Mouse (Mus musculus) heart, postnatal 0 days (tissue): ENCODE data around the gene Slc8b1. TPM values are rescaled to one million over a fixed set of nuclear protein-coding genes. Genes with fewer than 3 reads are reported as not detected.

Experiments used
- ATAC-seq: fragments of 200-750 bp; cut with Nextera tagmentation; 2 replicates; pipeline ENCODE4 v1.8.0; 2017; ENCODE audit warnings: low read depth, moderate number of reproducible peaks, moderate library complexity; ENCODE audit not compliant: insufficient read depth
- DNase-seq: peaks from one replicate; pipeline ENCODE4 v3.0.0-alpha.2; 2016; ENCODE audit warnings: low spot score
- H3K27ac ChIP-seq: fragments of 300-500 bp; sonication (generic); 2 replicates; pipeline ENCODE4 v1.5.1; 2014; ENCODE audit warnings: low read depth, mild to moderate bottlenecking
- H3K27me3 ChIP-seq: fragments of 300-500 bp; sonication (generic); 2 replicates; pipeline ENCODE4 v1.6.1; 2014; ENCODE audit warnings: low read length, mixed read lengths; ENCODE audit not compliant: control insufficient read depth, insufficient read depth
- H3K36me3 ChIP-seq: fragments of 300-500 bp; sonication (generic); replicated peaks from 2 replicates; pipeline ENCODE4 v1.6.1; 2014; ENCODE audit warnings: low read length, mixed read lengths; ENCODE audit not compliant: control insufficient read depth, insufficient read depth
- H3K4me1 ChIP-seq: fragments of 300-500 bp; sonication (generic); 2 replicates; pipeline ENCODE4 v1.6.1; 2014; ENCODE audit warnings: antibody characterized with exemption; ENCODE audit not compliant: control insufficient read depth, insufficient read depth
- H3K4me2 ChIP-seq: fragments of 300-500 bp; sonication (generic); 2 replicates; pipeline ENCODE4 v1.6.1; 2014; ENCODE audit warnings: low read depth, mild to moderate bottlenecking, low read length, moderate library complexity
- H3K4me3 ChIP-seq: fragments of 300-500 bp; sonication (generic); 2 replicates; pipeline ENCODE4 v1.5.1; 2014; ENCODE audit warnings: low read depth, low read length
- H3K9ac ChIP-seq: fragments of 300-500 bp; sonication (generic); replicated peaks from 2 replicates; pipeline ENCODE4 v1.6.1; 2014; ENCODE audit warnings: low read depth, low read length, mixed read lengths
- H3K9me3 ChIP-seq: fragments of 300-500 bp; sonication (generic); replicated peaks from 2 replicates; pipeline ENCODE4 v1.6.1; 2016; ENCODE audit warnings: low read length; ENCODE audit not compliant: control insufficient read depth
- CTCF ChIP-seq: IDR thresholded peaks from 2 replicates; pipeline ENCODE4 v1.5.1; 2016; ENCODE audit warnings: antibody characterized with exemption, control low read depth, low read depth
- EP300 ChIP-seq: IDR thresholded peaks from 2 replicates; pipeline ENCODE4 v1.6.1; 2016; ENCODE audit warnings: antibody characterized with exemption, low read depth
- WGBS: fragments of 180-500 bp; shearing (Covaris S2); extraction: QIAGEN DNeasy Blood & Tissue Kit; methylation state at CpG from one replicate; pipeline ENCODE4 v1.1.7; 2014; 5-methylcytosine and 5-hydroxymethylcytosine counted together
- polyA plus RNA-seq: library from polyadenylated mRNA; unstranded; fragments of >200 nt; fragmentation: Nextera tagmentation; extraction: Ambion mirVana; gene quantifications from 2 replicates; pipeline ENCODE4 v1.2.1, GENCODE M21; 2015
- total RNA-seq: library from RNA; depleted of rRNA; stranded (reverse); fragments of >200 nt; gene quantifications from 2 replicates; pipeline ENCODE4 v1.2.3, GENCODE M21; 2014; ENCODE audit warnings: low replicate concordance

The Slc8b1 gene
- total and polyA plus RNA-seq, 2 experiments from 2014 or later = 3.6 to 16.0 TPM

DNA sequence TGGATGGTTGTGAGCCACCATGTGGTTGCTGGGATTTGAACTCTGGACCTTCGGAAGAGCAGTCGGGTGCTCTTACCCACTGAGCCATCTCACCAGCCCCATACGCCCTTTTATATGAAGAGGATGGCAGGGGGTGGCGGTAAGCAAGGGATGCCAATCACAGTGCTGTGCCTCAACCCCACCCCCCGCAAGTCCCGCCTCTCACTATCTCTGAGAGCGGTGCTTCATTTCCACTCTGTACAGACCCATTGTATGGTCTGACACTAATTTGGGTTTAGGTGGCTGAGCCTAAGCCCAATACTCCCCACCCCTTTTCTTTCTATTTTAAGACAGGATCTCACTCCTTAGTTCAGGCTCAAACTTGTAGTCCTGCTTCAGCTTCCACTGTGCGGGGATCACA, 35.1 kb upstream of the Slc8b1 start:
- Histone ChIP-seq H3K4me3 (no peak overlapping the region), H3K4me1 (no peaks in the 10 kb centered on the region), H3K4me2 (no peak overlapping the region), H3K9ac (no peak overlapping the region), H3K27ac (no peak overlapping the region), H3K27me3 (0 out of 2 replicates have a peak, but pooled peaks cover 12% of the 10 kb centered on the region), H3K9me3 (no peaks in the 10 kb centered on the region), H3K36me3 (no peaks in the 10 kb centered on the region)
- WGBS = 50% methylated on average over 8 of the region's 8 CpGs
- peak; percentile 11; the same call in 1 of the 2 replicates for ATAC-seq
- TF ChIP-seq EP300 (no peak), CTCF (no peak)
- DNase-seq = no peak

DNA sequence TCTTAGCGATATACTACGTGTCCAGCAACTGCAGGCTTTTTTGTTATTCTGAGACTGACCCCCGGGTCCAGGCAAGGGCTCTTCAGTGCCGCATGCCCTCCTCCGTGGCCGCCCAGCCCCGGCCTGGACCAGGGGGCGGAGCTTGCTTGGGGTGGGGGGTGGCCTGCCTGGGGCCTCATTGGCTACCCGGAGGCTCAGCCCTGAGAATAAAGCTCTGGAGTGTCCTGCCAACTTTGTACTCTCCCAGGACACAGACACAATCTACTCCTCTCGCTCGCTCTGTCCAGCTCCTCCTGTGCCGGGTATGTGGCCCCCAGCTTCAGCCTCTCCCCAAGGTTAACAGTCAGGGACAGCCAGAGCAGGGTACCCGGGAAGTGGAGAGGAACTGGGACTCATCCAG, 34.7 kb upstream of the Slc8b1 start, which contains the start of gene Sds:
Gene Sds, plus strand, starts transcription at position 231 of the 400 bp plus-strand sequence.
- H3K27me3 ChIP-seq = 0 out of 2 replicates have a peak, but pooled peaks cover 12% of the 10 kb centered on the region
- H3K4me1 ChIP-seq = no peaks in the 10 kb centered on the region
- DNase-seq (no peak), ATAC-seq (peak; percentile 40; the same call in 1 of the 2 replicates)
- no peaks in the 10 kb centered on the region for H3K36me3 ChIP-seq
- no peak within 1 kb of the TSS for H3K4me2 ChIP-seq
- H3K9me3 ChIP-seq = no peaks in the 10 kb centered on the region
- whole genome bisulfite sequencing = 7% methylated on average over 13 of the region's 13 CpGs
- H3K9ac ChIP-seq = no peak within 1 kb of the TSS
- TF ChIP-seq CTCF (no peak), EP300 (no peak)
- no peak within 1 kb of the TSS for H3K27ac ChIP-seq
- no peak within 1 kb of the TSS for H3K4me3 ChIP-seq

DNA sequence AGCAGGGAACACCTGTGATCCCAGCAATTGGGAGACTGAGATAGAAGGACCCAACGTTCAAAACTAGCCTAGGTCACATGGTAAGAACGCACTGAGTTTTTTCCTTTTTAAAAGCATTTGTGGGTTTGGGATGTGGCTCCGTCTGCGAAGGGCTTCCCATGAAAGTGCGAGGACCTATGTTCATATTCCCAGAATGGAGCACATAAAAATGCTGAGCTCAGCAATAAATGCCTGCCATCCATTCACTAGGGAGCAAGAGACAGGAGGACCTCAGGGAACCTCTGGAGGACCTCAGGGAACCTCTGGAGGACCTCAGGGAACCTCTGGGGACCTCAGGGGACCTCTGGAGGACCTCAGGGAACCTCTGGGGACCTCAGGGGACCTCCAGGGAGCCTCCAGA, 33.0 kb upstream of the Slc8b1 start:
- Histone ChIP-seq H3K4me1 (no peaks in the 10 kb centered on the region), H3K27me3 (0 out of 2 replicates have a peak, but pooled peaks cover 12% of the 10 kb centered on the region), H3K4me3 (no peak overlapping the region), H3K27ac (no peak overlapping the region), H3K9ac (no peak overlapping the region), H3K9me3 (no peaks in the 10 kb centered on the region), H3K36me3 (no peaks in the 10 kb centered on the region), H3K4me2 (no peak overlapping the region)
- DNase-seq (no peak), ATAC-seq (no peak)
- TF ChIP-seq EP300 (no peak), CTCF (no peak)
- WGBS = 90% methylated on average over 5 of the region's 5 CpGs

- no peaks in the 10 kb centered on the region for H3K9me3 ChIP-seq
- no peak for ATAC-seq
- 59% methylated on average over 4 of the region's 4 CpGs for WGBS
These were observed 31.4 kb upstream of the Slc8b1 start for GRCm38 (mm10) chr5:120479538-120479937.

GRCm38 (mm10) chr5:120481205-120481604, 29.8 kb upstream of the Slc8b1 start:
- no peak for TF ChIP-seq CTCF
- TF ChIP-seq EP300 = no peak
- no peak for DNase-seq
- WGBS = 67% methylated on average over 9 of the region's 9 CpGs

More at GRCm38 (mm10) chr5:120479538-120479937, 31.4 kb upstream of the Slc8b1 start:
- Histone ChIP-seq H3K9ac (no peak overlapping the region), H3K4me2 (no peak overlapping the region), H3K36me3 (peaks cover 1% of the 10 kb centered on the region; the same call in 1 of the 2 replicates), H3K4me1 (no peaks in the 10 kb centered on the region), H3K27me3 (0 out of 2 replicates have a peak, but pooled peaks cover 12% of the 10 kb centered on the region), H3K4me3 (no peak overlapping the region), H3K27ac (no peak overlapping the region)
- DNase-seq = no peak
- TF ChIP-seq CTCF = no peak
- TF ChIP-seq EP300 = no peak

DNA sequence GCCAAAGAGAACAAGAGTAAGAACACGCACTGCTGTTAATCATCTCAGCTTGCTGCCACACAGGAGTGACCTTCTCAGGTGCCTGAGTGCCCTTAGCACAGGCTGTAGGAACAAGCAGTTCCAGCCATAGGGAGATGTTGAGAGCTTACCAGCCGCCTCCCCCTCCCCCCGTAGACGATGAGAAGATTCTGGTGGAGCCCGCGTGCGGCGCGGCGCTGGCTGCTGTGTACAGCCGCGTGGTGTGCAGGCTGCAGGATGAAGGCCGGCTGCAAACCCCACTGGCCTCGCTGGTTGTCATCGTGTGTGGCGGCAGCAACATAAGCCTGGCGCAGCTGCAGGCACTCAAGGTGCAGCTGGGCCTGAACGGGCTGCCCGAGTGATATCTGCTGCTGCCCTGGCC, 27.6 kb upstream of the Slc8b1 start:
- H3K4me2 ChIP-seq = no peak overlapping the region
- no peak overlapping the region for H3K27ac ChIP-seq
- peaks cover 30% of the 10 kb centered on the region for H3K36me3 ChIP-seq
- TF ChIP-seq EP300 = no peak
- TF ChIP-seq CTCF = no peak
- H3K4me1 ChIP-seq = no peaks in the 10 kb centered on the region
- H3K4me3 ChIP-seq = no peak overlapping the region
- DNase-seq (no peak), ATAC-seq (no peak)
- 69% methylated on average over 19 of the region's 19 CpGs for WGBS
- H3K9me3 ChIP-seq = no peaks in the 10 kb centered on the region
- H3K27me3 ChIP-seq = no peaks in the 10 kb centered on the region
- H3K9ac ChIP-seq = no peak overlapping the region

More at GRCm38 (mm10) chr5:120481205-120481604, 29.8 kb upstream of the Slc8b1 start:
- no peak overlapping the region for H3K27ac ChIP-seq
- no peak overlapping the region for H3K9ac ChIP-seq
- ATAC-seq = no peak
- no peaks in the 10 kb centered on the region for H3K9me3 ChIP-seq
- no peak overlapping the region for H3K4me2 ChIP-seq
- H3K4me3 ChIP-seq = no peak overlapping the region
- H3K4me1 ChIP-seq = no peaks in the 10 kb centered on the region
- 0 out of 2 replicates have a peak, but pooled peaks cover 12% of the 10 kb centered on the region for H3K27me3 ChIP-seq
- peaks cover 11% of the 10 kb centered on the region for H3K36me3 ChIP-seq
